Mouse (Mus musculus) R1 (cell line): ENCODE results near the gene Stk11.
A peak's percentile ranks its signal among the peaks of the same experiment; 100 is the strongest.
"Not testable (repeated sequence)": the region's sequence is repeated elsewhere in the genome, so short reads cannot be mapped to it uniquely, and the experiment has no call there.

Source experiments
- DNase-seq: peaks from one replicate; pipeline ENCODE4 v3.0.0-alpha.2; 2018; ENCODE audit warnings: low read depth, low spot score

Gene Stk11

GRCm38 (mm10) chr10:80156752-80157053 is 41.1 kb downstream of the Stk11 start:
- no peak for DNase-seq

DNA sequence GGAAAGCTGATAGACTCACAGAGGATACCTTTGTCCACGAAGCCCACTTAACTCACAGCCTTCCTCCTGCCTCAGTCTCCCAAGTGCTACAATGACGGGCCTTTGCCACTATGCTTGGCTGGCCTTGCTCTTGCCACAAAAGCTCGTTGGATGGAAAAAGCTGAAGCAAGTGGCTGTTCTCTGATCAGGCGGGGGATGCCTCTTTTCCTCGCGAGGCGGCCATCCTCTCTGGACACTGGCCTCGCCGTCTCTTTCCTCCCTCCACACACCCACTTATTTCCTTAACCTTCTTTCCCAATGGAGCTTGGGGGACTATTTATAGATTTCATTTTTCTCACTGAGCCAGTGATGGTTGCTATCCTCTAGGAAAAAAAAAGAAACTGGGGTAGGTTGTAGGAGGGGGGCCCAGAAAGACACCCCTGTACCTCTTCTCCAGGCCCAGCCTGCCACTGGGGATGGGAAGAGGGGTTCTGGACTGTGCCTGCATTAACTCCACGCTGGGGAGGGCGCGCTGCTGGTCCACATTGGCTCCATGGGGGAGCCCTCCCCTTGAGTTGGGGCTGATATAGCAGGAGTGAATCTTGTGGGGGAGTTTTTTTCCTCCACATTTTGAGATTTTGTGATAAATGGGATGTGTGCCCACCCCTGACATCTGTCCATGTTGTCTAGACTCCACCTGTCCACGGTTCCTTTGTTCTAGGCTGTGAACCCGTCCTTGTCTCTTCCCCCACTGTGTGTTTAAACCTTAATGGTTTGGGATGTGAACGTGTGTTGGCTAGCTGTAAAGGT is 41.7 kb downstream of the Stk11 start:
- no peak for DNase-seq

DNA sequence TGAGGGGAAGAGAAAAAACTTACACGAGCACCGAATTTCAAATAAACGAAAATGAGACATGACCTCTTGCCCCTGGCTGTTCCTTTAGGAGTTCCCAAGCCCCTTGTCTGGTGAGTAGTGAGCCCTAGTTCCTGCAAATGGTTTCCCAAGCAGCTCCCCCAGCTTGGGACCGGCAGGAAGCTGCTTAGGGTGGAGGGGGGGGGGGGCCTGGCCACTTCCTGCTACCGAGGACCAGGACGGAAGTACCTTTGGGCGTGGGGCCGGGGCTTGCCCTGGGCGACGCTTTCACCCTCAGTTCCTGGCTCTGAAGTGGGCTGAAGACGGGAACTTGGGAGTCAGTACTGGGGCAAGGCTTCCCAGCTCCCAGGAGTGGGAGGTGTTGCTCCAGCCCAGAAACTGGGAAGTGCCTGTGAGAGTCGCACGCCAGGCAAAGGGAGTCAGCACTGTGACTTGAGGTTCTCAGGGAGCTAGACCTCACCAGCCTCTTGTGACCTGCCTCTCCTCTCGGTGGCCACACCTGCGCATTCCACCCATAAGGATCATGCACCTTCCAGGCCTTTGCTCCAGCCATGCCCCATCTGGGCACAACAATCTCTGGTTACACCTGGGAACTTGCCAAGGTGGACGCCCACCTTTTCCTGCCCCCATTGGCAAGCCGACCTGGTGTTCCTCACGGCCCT is 42.8 kb downstream of the Stk11 start:
- DNase-seq, result peak; percentile 71

DNA sequence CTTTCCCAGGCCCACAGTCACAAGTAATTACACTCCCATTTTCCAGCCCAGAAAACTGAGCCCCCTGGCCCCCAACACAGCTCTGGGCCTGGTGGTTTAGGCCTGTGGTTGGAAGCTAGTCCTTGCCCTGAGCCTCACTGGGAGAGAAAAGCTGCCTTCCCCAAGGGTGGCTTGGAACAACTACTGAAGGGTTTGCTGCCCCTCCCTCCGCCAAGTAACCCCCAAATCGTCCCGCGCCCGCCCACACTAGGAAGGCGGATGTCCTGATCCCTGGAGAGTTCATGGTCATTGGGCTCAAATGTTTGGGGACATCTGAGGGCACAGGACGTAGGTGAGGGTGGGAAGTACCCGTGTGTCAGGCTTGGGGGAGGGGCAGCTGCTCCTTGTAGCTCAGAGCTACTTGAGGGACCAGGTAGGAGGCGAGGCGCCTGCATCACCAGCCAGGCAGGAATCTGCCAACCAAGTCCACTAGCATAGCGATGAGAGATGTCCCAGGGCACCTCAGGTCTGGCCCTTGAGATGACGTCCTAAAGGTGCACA is 43.5 kb downstream of the Stk11 start:
- no peak for DNase-seq

DNA sequence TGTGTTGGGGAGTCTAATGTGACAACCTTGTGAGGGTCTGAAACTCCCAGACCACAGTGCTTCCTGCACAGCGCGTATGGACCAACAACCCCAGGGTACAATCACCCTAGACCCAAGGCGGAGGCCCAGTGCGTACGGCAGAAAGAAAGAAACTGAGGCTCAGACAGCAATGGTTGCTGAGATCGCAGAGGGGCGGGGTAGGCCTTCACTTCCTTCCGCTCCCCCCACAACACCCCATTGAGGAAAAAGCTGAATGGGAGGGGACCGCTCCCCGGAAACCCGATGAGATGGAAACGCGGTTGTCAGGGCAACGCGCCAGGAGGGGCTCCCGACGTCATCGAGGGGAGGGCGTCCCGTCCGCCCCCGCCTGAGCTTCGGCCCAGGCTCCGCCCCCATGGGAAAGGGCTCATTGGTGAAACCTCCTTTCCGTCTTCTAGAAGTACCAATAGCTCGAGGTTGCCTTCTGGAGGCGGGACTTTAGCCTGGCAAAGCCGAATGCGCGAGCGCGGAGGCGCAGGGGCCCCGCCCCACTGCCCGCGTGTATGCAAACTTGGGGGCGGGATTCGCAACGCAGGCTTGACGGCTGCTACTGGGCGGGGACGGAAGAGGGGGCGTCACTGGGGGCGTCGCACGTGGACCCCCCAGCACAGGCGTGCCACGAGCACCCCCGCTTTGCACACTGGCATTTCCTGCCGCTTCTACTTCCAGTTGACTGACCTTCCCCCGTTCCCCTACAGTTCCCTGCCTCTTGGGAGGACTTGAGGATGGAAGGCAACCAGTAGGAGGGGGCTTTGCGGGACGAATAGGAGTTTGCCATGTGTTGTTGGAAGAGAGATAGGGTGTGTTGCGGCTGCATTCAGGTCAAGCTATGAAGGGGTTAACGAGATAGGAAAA is 44.2 kb downstream of the Stk11 start:
- peak; percentile 99 for DNase-seq

DNA sequence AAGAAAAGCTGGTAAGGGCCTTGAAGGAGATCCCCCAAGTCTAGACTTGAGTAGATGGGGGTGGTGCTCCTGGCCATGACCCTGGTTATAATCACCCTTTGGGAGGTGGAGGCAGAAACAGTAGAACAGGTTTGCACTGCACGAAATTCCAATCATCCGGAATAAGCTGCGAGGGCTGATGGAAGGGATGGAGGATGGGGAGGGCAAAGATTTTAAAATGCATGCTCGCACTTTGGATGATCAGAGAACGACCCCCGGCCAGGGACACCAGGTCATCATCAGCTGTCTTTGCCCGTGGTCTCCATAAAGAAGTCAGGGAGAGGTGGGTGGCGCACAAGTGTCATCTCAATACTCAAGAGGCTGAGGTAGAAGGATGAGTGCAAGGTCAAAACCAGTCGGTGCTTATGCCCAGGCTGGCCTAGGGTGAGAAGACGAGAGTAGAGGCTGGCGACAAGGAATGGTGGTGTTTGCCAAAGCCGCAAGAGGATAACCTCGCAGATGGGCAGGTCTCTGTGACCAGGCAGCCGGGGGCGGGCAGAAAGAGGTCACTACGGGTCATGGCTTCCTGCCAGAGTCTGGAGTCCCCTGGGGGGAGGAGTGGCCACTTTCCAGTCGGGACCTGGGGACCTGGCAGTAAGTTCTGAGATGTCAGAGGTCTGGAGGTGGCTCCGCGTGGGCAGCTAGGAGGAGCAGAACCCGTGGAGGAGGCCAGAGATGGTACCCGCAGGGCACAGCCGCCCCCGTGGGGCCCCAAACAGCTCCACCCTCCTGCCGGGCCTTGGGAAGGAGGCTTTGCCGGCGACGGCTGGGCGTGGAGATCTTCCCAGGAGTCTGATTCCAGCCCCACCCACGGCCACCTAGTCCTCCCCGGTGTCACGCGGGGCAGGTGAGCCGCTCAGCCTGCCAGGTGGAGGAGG is 45.1 kb downstream of the Stk11 start:
- DNase-seq, result peak; percentile 86

DNA sequence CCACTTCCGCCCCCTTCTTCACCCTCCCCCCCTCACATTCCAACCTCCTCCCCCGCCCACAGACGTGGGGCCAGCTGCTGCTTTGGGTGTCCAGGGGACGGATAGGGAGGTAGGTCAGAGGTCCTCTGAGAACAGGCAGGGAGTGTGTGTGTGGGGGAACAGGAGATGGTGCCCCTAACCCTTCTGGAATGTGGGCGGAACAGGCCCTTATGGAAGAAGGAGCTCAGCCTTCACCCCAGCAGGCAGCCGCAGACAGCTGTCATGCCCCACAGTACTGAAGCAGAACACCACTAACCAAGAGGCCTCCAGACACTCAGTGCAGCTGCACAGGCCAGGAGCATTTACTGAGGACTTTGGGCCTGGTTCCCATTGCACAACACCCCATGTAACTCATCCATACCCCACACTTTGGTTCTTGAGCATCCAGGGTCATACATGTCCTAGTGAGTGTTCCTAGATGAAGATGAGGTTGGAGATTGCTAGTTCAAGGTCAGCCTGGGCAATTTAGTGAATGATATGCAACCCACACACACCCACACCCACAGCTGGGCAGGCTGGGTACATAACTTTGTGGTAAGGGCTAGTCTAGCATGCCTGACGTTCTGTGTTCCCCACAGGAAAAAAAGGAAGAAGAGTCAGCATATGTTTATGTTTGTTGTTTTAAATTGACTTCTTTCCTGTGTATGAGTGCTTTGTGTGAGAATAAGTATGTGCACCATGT is 46.1 kb downstream of the Stk11 start:
- peak; percentile 88 for DNase-seq

DNA sequence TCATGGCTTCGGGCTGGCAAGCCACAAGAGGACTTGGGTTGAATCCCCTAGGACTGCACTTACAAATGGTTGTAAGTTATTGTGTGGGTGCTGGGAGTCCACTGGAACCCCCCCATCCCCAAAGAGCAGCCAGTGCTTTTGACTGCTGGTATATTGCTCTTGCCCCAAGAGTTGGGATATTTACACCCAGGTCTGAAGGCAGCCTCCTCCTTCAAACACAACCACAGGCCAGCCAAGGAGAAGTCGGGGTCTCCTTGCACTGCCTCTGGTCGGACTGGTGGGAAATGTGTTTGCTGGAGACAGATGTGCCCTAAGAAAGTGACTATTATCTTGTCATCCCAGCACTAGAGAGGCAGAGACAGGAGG is 46.6 kb downstream of the Stk11 start:
- no peak for DNase-seq

GRCm38 (mm10) chr10:80162716-80163299 is 47.2 kb downstream of the Stk11 start:
- no peak for DNase-seq

- DNase-seq, result no peak
Measured at GRCm38 (mm10) chr10:80163721-80164120, 48.1 kb downstream of the Stk11 start.

DNA sequence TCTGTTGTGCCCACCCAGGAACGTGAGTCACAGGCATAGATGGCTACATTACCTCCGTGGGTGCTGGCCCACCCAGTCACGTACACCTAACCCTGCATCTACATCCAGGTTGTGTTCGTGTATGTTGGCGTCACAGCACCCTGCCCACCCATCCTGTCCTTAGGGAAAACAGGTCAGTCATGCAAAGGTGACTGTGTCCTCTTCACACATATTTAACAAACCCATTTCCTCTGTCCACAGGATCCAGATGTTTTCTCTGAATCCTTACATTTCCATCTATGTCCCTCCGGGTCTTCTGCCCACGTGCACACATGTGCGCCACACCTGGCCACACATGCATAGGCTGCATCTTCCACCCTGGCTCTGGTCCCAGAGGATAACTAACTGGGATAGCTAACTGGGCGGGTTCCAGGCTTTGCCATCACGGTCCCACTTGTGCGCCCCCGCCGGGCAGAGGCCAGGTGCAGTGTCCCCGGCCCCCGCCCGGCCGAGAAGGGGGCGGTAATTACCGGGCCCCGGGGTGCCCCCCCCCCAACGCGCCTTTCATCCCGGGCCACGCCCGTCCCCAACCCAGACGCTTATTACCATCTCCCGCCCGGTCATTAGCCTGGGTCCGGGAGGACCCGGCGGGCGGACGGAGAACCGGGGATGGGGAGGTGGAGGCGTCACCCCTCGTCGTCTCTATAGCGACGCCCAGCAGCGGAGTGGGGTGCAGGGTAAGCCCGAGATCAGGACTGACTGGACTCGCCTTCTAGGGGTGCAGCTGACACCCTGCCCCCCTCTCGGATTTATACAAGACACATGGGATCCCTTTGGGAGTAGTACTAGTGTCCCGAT is 48.8 kb downstream of the Stk11 start:
- DNase-seq, result no peak

DNA sequence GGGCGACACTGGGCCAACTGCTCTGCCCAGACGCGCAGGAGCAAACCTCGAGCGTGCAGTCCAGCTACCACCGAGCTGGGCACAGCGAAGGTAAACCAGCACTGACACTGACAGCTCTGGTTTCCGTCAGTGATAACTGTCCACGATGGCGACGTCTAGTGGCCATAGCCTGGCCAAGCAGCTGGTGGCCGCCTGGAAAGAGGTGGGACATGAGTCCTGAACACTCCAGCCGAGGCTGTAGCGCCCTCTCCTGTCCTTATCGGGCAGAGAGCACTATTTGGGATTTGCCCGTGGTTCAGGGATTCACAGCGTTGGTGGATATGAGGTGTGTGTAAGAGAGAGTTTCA is 49.4 kb downstream of the Stk11 start:
- peak; percentile 90 for DNase-seq

DNA sequence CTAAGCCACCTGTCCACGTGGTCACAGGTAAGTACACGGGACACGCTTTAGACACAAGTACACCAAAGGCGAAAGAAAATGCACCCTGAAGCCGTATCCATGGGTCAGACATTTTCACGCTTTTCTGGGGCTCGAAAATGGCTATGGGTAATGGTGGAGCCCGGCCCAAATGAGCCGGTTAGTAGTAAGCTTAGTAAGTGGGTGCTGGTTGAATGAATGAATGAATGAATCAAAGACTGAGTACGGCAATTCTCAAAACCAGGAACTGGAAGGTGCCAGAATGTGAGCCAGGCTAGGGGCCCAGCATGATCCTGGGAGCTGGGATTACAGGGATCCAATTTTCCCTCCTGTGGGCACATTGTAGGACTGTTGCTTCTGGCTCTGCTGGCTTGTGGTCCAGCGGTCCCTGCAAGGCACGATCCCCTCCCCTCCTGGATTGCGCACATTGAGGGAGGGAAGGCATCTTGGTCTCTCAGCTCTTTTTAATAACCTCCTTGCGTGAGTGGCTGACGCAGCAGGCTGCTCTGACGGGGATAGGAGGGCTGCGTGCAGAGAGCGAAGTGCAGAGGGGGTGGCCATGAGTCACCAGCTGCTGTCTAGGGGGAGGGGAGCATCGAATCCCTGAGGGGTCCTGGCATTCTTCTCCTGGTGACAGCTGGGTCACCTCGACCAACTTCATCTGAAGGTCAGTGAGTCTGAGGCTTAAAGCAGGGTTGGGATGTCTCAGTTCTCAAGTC is 50.0 kb downstream of the Stk11 start, which contains the start of gene Cirbp:
Cirbp (plus strand) TSS at position 594 of the 737 bp plus-strand sequence.
- DNase-seq, result no peak

DNA sequence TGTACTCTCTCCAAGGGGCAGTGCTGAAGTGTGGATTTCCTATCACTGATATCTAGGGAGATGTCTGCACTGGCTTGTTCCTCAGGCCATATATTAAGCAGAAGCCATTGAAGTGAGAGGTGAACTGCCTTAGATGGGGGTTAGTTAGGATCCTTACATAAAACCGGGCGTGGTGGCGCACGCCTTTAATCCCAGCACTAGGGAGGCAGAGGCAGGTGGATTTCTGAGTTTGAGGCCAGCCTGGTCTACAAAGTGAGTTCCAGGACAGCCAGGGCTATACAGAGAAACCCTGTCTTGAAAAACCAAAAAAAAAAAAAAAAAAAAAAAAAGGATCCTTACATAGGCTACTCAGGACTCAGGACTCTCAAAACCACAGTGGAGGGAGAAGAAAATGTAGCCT is 50.5 kb downstream of the Stk11 start:
- not testable (repeated sequence) for DNase-seq

DNA sequence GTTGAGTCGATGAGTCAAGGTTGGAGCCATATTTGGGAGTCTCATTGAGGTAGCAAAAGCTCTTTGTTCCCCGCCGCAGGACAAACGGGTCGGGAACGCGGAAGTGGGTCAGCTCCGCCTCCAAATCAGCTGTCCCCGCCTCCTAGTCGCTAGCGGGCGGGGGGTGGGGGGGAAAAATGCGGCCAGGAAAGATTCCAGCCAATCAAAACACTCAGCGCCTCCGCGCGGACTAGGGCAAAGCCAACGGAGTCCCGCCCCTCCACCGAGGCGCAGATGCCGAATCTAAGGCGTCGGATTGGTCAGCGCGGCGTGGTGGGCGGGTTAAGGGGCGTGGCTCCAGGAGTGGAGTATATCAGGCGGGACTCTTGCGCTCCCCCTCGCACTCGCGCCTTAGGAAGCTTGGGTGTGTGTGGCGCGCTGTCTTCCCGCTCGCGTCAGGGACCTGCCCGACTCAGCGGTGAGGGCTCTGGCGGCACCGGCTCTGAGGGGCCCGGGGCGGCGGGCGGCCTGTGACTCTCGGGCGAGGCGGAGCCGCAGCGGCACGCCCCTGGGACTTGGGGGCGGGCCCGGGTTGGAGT is 51.9 kb downstream of the Stk11 start:
- DNase-seq, result peak; percentile 98

GRCm38 (mm10) chr10:80168038-80168661 is 52.5 kb downstream of the Stk11 start:
- DNase-seq, result peak; percentile 95

GRCm38 (mm10) chr10:80169070-80169469 is 53.5 kb downstream of the Stk11 start:
- DNase-seq, result no peak

GRCm38 (mm10) chr10:80169651-80170050 is 54.0 kb downstream of the Stk11 start:
- no peak for DNase-seq
